ENCODE assay signal across 7 mouse cellular contexts in genomic region chr2:31460025-31460571, GRCm38 (mm10). TPM values are rescaled to one million over a fixed set of nuclear protein-coding genes. Genes with fewer than 3 reads are reported as not detected.
DNase-seq lines count a peak whose midpoint lies in the region; ATAC-seq lines count a peak whose summit lies in the region.

No protein-coding gene starts in this region.

- H3K36me3 ChIP-seq in embryonic facial prominence, embryonic 12.5 days: no peaks in the 10 kb centered on the region
- H3K36me3 ChIP-seq in liver, embryonic 13.5 days: no peaks in the 10 kb centered on the region

- H3K27me3 ChIP-seq in embryonic facial prominence, embryonic 12.5 days: peaks cover 43% of the 10 kb centered on the region
- peaks cover 26% of the 10 kb centered on the region for H3K27me3 ChIP-seq in liver, embryonic 13.5 days

- H3K9me3 ChIP-seq in embryonic facial prominence, embryonic 12.5 days: no peaks in the 10 kb centered on the region
- H3K9me3 ChIP-seq in liver, embryonic 13.5 days (replicated peaks): no peaks in the 10 kb centered on the region

- H3K4me2 ChIP-seq in embryonic facial prominence, embryonic 12.5 days (replicated peaks): peak overlapping the region; percentile 83
- peak overlapping the region; percentile 65 for H3K4me2 ChIP-seq in liver, embryonic 13.5 days

- peak overlapping the region; percentile 46 for H3K4me3 ChIP-seq in embryonic facial prominence, embryonic 12.5 days
- H3K4me3 ChIP-seq in liver, embryonic 13.5 days (replicated peaks): peak overlapping the region; percentile 49

- DNase-seq in CD4-positive helper T cell, adult 2 months (ENCODE audit: low read depth, low spot score): peak; percentile 81
- no peak for DNase-seq in liver, embryonic 13.5 days
- peak; percentile 69 for DNase-seq in neural tube, embryonic 10.5 days (ENCODE audit: extremely low spot score, low spot score)
- peak; percentile 79 for DNase-seq in thymus, postnatal 25 days

- under 1% methylated on average over 48 of the region's 48 CpGs for WGBS in embryonic facial prominence, embryonic 12.5 days
- WGBS in liver, embryonic 13.5 days (ENCODE audit: insufficient replicate concordance): 2% methylated on average over 48 of the region's 48 CpGs

- peak; percentile 68 for ATAC-seq in CD4-positive, CD25-positive, alpha-beta regulatory T cell, adult 4 months
- no peak for ATAC-seq in embryonic facial prominence, embryonic 12.5 days (ENCODE audit: insufficient number of reproducible peaks, insufficient read depth, low FRiP score, low TSS enrichment)
- ATAC-seq in inflammation-experienced regulatory T-cells, adult 6 months: peak; percentile 73
- peak; percentile 51 for ATAC-seq in liver, embryonic 13.5 days (ENCODE audit: low read depth)

- H3K27ac ChIP-seq in embryonic facial prominence, embryonic 12.5 days: no peak overlapping the region
- peak overlapping the region; percentile 74 for H3K27ac ChIP-seq in liver, embryonic 13.5 days

- H3K4me1 ChIP-seq in embryonic facial prominence, embryonic 12.5 days: peaks cover 5% of the 10 kb centered on the region; the same call in 1 of the 2 replicates
- H3K4me1 ChIP-seq in liver, embryonic 13.5 days (replicated peaks): peaks cover 37% of the 10 kb centered on the region

- peak overlapping the region; percentile 42 for H3K9ac ChIP-seq in embryonic facial prominence, embryonic 12.5 days
- H3K9ac ChIP-seq in liver, embryonic 13.5 days: peak overlapping the region; percentile 59

RNA-seq across cellular contexts. Expression of gene Ass1, which starts 9.9 kb away (rescaled TPM):
- polyA plus RNA-seq in CD4-positive, CD25-positive, alpha-beta regulatory T cell, adult 4 months (2017; shearing (Covaris generic)): 100 to 1,000 TPM; 415 to 537 TPM
- 9.3 and 14.1 TPM in 2 replicates for polyA plus RNA-seq in embryonic facial prominence, embryonic 12.5 days (2016; fragmentation: Nextera tagmentation; extraction: Ambion mirVana)
- polyA plus RNA-seq in inflammation-experienced regulatory T-cells, adult 6 months (2017; shearing (Covaris generic)): 100 to 1,000 TPM; 342 to 389 (median 381) TPM
- polyA plus RNA-seq in liver, embryonic 13.5 days (2015; fragmentation: Nextera tagmentation; extraction: Ambion mirVana): 75.3 and 87.1 TPM in 2 replicates
